Mouse (Mus musculus): ENCODE measurements around the gene Odf3b.

The Odf3b gene

GRCm38 (mm10) chr15:89374801-89375534, 4.1 kb downstream of the Odf3b start:
- no peak for DNase-seq

GRCm38 (mm10) chr15:89374340-89374739, 4.7 kb downstream of the Odf3b start:
- DNase-seq = no peak

DNA sequence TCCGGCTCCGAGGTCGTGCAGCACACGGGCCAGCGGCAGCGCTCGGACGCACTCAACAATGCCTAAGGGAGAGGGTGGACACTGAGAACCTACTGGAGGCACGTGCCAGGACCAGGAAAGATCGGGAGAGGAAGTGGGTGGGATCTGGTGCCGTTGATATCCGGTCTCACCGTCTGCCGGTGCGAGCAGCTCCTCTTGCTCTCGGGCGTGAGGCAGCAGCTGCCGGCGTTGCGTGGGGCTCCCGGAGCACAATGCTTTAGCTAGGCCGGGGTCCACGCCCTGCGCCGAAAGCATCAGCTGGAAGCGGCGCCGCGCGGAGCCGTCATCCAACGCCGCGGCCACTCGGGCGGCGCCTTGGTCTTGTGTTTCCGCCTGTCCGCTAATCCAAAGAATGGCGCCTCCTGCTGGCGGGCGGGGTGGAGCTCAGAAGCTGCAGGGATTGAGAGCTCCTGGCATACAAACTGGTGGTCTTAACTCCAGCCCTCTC, 5.3 kb downstream of the Odf3b start, which contains the start of gene Sco2:
Gene Sco2, minus strand, starts transcription at position 85 of the 487 bp plus-strand sequence.
- DNase-seq = peak; percentile 97

DNA sequence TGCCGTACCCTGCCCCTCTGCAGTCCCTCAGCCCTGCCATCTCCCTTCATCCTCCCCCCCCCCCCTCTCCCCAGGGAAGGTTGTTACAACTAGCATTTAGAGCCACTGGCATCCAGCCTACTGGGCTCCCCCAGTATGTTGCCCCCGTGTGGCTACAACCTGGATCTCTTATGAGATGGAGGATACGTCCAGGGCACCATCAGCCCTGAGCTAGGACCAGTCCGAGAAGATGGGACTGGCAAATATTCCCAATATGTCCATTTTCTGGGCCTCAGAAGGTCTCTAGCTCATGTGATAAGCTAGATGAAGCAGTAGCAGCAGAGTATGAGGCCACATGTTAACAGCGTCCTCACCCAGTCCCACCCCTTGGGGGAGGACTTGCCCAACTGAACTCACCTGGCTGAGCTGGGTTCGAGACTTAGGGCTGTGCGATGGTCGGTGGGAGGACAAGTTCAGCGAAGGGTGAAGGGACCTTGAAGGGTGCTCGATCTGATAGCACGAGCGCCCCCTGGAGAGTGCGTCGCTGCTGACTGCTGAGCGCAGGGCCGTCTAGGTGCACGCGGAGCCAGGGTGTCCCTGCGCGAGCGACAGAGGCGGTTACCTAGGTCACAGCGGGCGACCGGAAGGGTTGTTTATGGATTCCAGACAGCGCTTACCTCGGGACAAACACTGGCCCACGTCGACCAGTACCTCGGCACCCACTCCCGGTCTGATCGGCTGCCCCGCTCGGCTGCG, 5.9 kb downstream of the Odf3b start:
- DNase-seq = peak; percentile 91

GRCm38 (mm10) chr15:89372536-89372935, 6.5 kb downstream of the Odf3b start:
- no peak for DNase-seq

DNA sequence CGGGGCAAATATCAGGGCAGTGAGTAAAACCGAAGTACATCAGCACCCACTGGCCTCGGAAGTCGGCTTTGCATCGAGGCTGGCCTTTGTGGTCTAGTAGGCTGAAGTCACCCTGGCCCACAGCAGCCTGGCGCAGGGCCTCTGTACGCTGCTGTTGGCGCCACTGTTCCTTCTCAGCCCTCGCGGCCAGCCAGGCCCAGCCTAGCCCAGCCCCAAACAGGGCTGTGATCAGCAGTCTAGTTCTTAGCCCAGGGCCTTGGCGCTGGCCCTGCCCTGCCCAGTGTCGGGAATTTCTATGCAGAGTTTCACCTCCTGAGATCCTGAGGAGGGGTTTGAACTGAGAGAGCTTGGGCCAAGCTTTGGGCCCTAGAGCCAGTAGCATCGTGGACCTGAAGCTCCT, 7.0 kb downstream of the Odf3b start:
- DNase-seq = no peak

DNA sequence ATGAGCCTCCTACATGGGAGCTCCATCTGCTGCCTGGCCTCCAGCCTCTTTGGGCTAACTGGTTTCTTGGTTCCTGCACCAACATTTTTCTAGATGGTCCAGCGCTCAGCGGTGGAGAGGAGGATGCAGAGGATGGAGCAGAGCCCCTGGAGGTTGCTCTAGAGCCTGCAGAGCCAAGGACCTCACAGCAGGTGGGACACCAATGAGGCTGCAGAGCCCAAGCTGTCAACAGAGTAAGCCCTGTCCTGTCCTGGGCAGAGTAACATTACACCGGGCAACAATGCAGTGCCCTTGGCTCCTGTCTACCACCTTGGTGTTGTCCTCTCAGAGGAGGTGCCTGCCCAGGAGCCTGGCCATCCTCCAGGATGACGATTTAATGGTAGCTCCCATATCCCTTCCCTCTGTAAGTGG, 13.9 kb downstream of the Odf3b start:
- DNase-seq = no peak

DNA sequence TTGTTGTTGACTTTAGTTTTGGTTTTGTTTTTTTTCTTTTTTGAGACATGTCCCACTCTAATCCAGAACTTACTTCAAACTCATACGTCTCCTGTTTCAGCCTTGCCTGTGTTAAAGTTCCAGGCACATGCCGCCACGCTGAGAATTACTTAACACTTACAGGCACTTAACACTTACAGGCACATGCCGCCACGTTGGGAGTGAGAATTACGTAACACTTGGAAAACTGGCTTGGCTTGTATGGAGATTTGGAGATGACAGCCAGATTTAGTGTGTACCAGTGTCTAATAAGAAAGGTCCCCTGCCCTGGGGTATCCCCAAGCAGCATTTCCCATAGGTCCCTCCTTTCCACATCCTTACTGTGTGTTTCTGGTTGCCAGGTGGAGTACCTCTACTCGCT, 16.0 kb downstream of the Odf3b start:
- peak; percentile 47 for DNase-seq

DNA sequence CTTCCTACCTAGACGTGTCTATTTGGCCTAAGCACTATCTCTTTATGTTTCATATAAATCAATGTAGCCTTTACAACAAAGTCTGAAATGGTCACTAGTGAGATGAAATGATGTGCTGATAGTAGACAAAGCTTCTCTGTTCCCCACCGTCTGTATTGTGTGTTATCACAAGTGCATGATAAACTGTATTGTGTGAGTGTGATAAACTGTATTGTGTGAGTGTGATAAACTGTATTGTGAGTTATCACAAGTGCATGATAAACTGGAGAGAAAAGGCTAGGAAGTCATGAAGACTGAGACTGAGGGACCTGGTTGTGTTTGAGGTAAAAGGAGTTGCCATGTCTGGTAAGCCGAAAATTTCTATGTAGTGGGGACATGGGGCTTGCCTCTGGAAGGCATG, 20.3 kb downstream of the Odf3b start:
- DNase-seq = no peak

GRCm38 (mm10) chr15:89356372-89356771, 22.7 kb downstream of the Odf3b start:
- peak; percentile 72 for DNase-seq

GRCm38 (mm10) chr15:89355241-89356187, 23.6 kb downstream of the Odf3b start, which contains the start of the genes Lmf2 and Ncaph2:
Lmf2 (minus strand) TSS chr15:89355659.
Ncaph2 (plus strand) TSS chr15:89355719.
- peak; percentile 97 for DNase-seq

DNA sequence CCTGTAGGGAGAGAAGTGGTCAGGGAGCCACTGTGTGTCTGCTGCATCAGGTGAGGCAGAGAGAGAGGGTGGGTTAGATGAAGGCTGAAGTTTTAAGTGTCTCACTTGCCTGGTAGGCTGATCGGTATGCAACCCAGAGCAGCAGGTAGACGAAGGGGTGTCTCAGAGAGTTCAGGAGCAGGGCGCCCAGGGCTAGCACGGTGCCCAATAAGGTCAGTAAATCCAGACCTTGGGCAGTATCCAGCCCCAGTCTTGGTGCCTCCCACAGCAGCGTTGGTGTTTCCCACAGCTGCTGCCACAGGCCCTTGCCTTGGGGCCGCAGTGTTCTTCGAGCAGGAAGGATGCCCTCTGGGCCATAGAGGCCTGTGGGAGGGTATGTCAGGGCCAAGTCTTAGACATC, 24.6 kb downstream of the Odf3b start:
- no peak for DNase-seq

GRCm38 (mm10) chr15:89353837-89354236, 25.2 kb downstream of the Odf3b start:
- DNase-seq = no peak

DNA sequence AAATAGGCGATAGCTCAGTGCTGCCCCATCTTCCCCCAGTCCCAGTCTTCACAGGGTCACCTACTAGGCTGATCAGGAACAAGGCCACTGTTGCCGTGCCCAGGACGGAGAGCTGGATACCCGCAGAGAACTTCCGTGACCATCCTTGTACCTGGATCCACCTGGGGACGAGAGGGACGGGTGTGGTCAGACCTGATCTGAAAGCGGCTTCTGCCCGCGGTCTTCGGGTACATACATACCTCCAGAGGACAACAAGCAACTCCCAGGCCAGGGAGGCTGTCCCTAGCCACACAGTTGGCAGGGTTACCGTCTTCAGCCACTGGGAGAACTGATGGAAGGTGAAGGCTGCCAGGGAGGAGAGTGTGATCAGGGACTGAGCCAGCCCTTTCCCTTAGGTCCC, 26.3 kb downstream of the Odf3b start:
- no peak for DNase-seq

DNA sequence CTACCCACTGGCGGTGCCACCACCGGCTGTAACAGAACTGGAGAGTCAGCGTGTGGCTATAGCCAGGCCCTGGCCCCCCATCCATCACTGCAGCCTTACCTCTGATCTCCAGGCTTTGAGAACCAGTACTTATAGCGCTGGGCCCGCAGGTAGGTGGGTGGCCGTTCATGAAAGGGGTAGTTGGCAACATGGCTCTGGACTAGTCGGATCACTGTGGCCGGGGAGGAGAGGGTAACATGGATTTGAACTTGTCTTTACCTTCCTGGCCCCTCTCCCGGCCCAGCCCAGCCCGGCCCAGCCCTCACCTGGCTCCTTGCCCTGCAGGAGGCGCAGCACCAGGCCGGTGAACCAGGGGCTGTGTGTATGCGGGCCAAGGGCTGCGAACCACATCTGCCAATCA, 27.0 kb downstream of the Odf3b start:
- DNase-seq = no peak

GRCm38 (mm10) chr15:89351302-89351701, 27.8 kb downstream of the Odf3b start:
- DNase-seq = no peak

- no peak for DNase-seq
These were observed 28.6 kb downstream of the Odf3b start for GRCm38 (mm10) chr15:89350447-89350846.

DNA sequence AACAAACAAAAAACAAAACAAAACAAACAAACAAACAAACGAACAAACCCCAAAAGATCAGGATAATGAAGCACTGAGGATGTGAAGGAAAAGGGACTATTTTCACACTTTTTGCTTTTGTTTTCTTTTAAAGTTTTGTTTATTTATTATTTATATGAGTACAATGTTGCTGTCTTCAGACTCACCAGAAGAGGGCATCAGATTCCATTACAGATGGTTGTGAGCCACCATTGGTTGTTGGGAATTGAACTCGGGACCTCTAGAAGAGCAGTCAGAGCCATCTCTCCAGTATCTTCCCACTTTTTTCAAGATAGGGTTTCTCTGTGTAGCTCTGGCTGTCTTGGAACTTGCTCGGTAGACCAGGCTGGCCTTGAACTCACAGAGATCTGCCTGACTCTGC, 35.8 kb downstream of the Odf3b start:
- DNase-seq = no peak

- DNase-seq = no peak
These were observed 37.4 kb downstream of the Odf3b start for GRCm38 (mm10) chr15:89341678-89342077.

- no peak for DNase-seq
These were observed 38.9 kb downstream of the Odf3b start for GRCm38 (mm10) chr15:89340136-89340535.

- DNase-seq = no peak
These were observed 39.4 kb downstream of the Odf3b start for GRCm38 (mm10) chr15:89339696-89340095.

DNA sequence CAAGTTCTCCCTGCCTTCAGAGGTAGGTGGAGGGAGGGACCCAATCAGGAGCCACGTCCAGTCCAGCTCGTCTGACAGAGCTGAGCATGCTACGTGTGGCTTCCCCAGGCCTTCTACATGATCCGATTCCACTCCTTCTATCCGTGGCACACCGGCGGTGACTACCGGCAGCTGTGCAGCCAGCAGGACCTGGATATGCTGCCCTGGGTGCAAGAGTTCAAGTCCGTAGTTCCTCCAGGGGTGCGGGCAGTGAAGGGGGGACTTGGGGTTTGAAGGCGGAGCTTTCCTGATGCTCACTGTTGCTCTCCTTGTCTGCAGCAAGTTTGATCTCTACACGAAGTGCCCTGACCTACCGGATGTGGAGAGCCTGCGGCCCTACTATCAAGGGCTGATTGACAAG, 42.7 kb downstream of the Odf3b start:
- DNase-seq = no peak
